ENCODE assay signal across 9 mouse cellular contexts in the genomic region with DNA sequence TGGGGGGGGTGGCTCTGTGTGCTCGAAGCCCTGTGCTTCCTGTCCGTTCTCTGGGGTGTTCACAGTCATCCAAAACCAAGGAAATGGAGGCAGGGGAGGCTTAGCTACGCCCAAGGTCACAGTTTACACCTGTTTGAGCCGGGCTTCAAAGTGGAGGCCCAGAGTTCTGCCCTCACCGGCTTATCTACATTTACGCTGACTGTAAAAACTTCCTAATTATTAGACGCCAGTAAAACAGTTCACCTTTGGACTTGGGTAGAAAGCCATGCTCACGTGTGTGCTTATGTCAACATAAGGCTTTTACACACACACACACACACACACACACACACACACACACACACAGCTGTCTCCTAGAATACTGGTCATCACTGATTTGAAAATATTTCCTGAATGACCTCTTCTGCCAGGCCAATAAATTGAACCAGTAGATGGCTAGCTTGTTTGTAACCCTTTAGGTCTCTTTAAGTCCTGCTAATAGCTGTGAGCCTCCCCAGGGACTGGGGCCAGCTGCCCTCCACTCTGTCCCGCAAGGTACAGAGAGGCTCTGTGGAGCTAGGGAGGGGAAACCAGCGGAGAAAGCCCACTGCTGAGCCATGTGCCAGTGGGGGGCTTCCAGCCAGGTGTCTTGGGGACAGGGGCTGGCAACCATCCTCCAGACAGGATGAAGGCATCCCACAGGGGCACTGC.
A peak's percentile ranks its signal among the peaks of the same experiment; 100 is the strongest.
DNase-seq lines count a peak whose midpoint lies in the region; ATAC-seq lines count a peak whose summit lies in the region.
"Had no signal": no experiment of that assay in that cellular context is flagged by ENCODE, and none has a peak within 500 bp of the region (broad histone marks: within the 10 kb centered on the region; RNA-seq: fewer than 3 reads in every experiment).

No protein-coding gene starts in this region.

- no peaks in the 10 kb centered on the region for H3K27me3 ChIP-seq in megakaryocyte, embryonic 14.5 days (replicated peaks)
- no peaks in the 10 kb centered on the region for H3K27me3 ChIP-seq in forebrain, embryonic 12.5 days
- no peaks in the 10 kb centered on the region for H3K27me3 ChIP-seq in limb, embryonic 10.5 days (ENCODE audit: low read depth, poor library complexity, severe bottlenecking)
- no peaks in the 10 kb centered on the region for H3K27me3 ChIP-seq in splenic B cell, adult 2 months (ENCODE audit: control insufficient read depth, insufficient read depth, low read length, poor library complexity, severe bottlenecking)

- peaks cover 100% of the 10 kb centered on the region for H3K4me1 ChIP-seq in megakaryocyte, embryonic 14.5 days
- peaks cover 55% of the 10 kb centered on the region for H3K4me1 ChIP-seq in forebrain, embryonic 12.5 days
- H3K4me1 ChIP-seq in limb, embryonic 10.5 days, result peaks cover 75% of the 10 kb centered on the region

- H3K36me3 ChIP-seq in megakaryocyte, embryonic 14.5 days (replicated peaks; ENCODE audit: low read length), result peaks cover 47% of the 10 kb centered on the region
- H3K36me3 ChIP-seq in forebrain, embryonic 12.5 days (replicated peaks), result no peaks in the 10 kb centered on the region
- H3K36me3 ChIP-seq in limb, embryonic 10.5 days, result 0 out of 2 replicates have a peak, but pooled peaks cover 4% of the 10 kb centered on the region
- no peaks in the 10 kb centered on the region for H3K36me3 ChIP-seq in splenic B cell, adult 2 months (ENCODE audit: control insufficient read depth, insufficient read depth, low read length, poor library complexity, severe bottlenecking)

- no peak for ATAC-seq in megakaryocyte, adult 5-6 weeks (ENCODE audit: poor library complexity, severe bottlenecking)
- ATAC-seq in forebrain, embryonic 12.5 days (ENCODE audit: low FRiP score), result no peak

- WGBS in forebrain, embryonic 12.5 days, result 78% methylated on average over 10 of the region's 10 CpGs
- WGBS in limb, embryonic 10.5 days, result 47% methylated on average over 10 of the region's 10 CpGs

- DNase-seq in limb, embryonic 10.5 days (ENCODE audit: low spot score), result no peak
- peak; percentile 27 for DNase-seq in splenic B cell, adult 2 months (ENCODE audit: low read depth, low spot score)
- DNase-seq in natural killer cell, adult 2 months (ENCODE audit: low spot score in 2 of 2), result no peak
- no peak for DNase-seq in frontal cortex, postnatal 14 days (ENCODE audit: low spot score in 2 of 2)
- DNase-seq in testis, postnatal 10 days (ENCODE audit: low spot score), result no peak
- DNase-seq: retina, postnatal 1 day had no signal

- no peak overlapping the region for H3K9ac ChIP-seq in forebrain, embryonic 12.5 days

- H3K4me3 ChIP-seq in megakaryocyte, embryonic 14.5 days (replicated peaks), result peak overlapping the region; percentile 87
- no peak overlapping the region for H3K4me3 ChIP-seq in forebrain, embryonic 12.5 days (replicated peaks)
- H3K4me3 ChIP-seq in limb, embryonic 10.5 days, result peak overlapping the region; percentile 8; the same call in 1 of the 2 replicates

- H3K27ac ChIP-seq in forebrain, embryonic 12.5 days, result peak overlapping the region; percentile 63
- H3K27ac ChIP-seq in limb, embryonic 10.5 days, result peak overlapping the region; percentile 79

- no peak overlapping the region for H3K4me2 ChIP-seq in forebrain, embryonic 12.5 days

- H3K9me3 ChIP-seq in megakaryocyte, embryonic 14.5 days, result no peaks in the 10 kb centered on the region
- H3K9me3 ChIP-seq in forebrain, embryonic 12.5 days, result no peaks in the 10 kb centered on the region
- no peaks in the 10 kb centered on the region for H3K9me3 ChIP-seq in limb, embryonic 10.5 days (replicated peaks)
